9 mouse cellular contexts compared by ENCODE assay signal in genomic region chr11:90031076-90031475, GRCm38 (mm10). TPM values are rescaled to one million over a fixed set of nuclear protein-coding genes. Genes with fewer than 3 reads are reported as not detected.
A peak's percentile ranks its signal among the peaks of the same experiment; 100 is the strongest.
DNase-seq lines count a peak whose midpoint lies in the region; ATAC-seq lines count a peak whose summit lies in the region.
"Had no signal": no experiment of that assay in that cellular context is flagged by ENCODE, and none has a peak within 500 bp of the region (broad histone marks: within the 10 kb centered on the region; RNA-seq: fewer than 3 reads in every experiment).

No protein-coding gene starts in this region.

- 34% methylated on average over 7 of the region's 7 CpGs for WGBS in heart, embryonic 11.5 days (ENCODE audit: insufficient replicate concordance)
- WGBS in hindbrain, embryonic 14.5 days: 43% methylated on average over 7 of the region's 7 CpGs
- 26% methylated on average over 7 of the region's 7 CpGs for WGBS in midbrain, embryonic 13.5 days

- no peak for ATAC-seq in heart, embryonic 11.5 days (replicated peaks; ENCODE audit: insufficient number of reproducible peaks, low FRiP score, low TSS enrichment)
- no peak for ATAC-seq in hindbrain, embryonic 14.5 days (ENCODE audit: low FRiP score)
- no peak for ATAC-seq in midbrain, embryonic 13.5 days

- no peaks in the 10 kb centered on the region for H3K36me3 ChIP-seq in heart, embryonic 11.5 days (ENCODE audit: control insufficient read depth, insufficient read depth, low read length)
- H3K36me3 ChIP-seq in hindbrain, embryonic 14.5 days (replicated peaks; ENCODE audit: control insufficient read depth, insufficient read depth): no peaks in the 10 kb centered on the region
- H3K36me3 ChIP-seq in midbrain, embryonic 13.5 days: no peaks in the 10 kb centered on the region

- peaks cover 15% of the 10 kb centered on the region for H3K27me3 ChIP-seq in heart, embryonic 11.5 days (ENCODE audit: control insufficient read depth, insufficient read depth, low read length)
- peaks cover 15% of the 10 kb centered on the region for H3K27me3 ChIP-seq in hindbrain, embryonic 14.5 days (ENCODE audit: control insufficient read depth, insufficient read depth, low read length)
- peaks cover 28% of the 10 kb centered on the region for H3K27me3 ChIP-seq in midbrain, embryonic 13.5 days

- DNase-seq in heart, adult 8-10 months (ENCODE audit: low spot score): no peak
- no peak for DNase-seq in hindbrain, embryonic 14.5 days (ENCODE audit: low spot score)
- no peak for DNase-seq in cerebellum, postnatal 4 days (ENCODE audit: low spot score in 2 of 2)
- no peak for DNase-seq in testis, postnatal 14 days (ENCODE audit: low spot score)
- DNase-seq in layer of hippocampus, adult 9-11 months: no peak

- H3K9me3 ChIP-seq in heart, embryonic 11.5 days (replicated peaks; ENCODE audit: control insufficient read depth, low read length): no peaks in the 10 kb centered on the region
- no peaks in the 10 kb centered on the region for H3K9me3 ChIP-seq in hindbrain, embryonic 14.5 days (ENCODE audit: control insufficient read depth, low read length)
- H3K9me3 ChIP-seq in midbrain, embryonic 13.5 days: no peaks in the 10 kb centered on the region

- peak overlapping the region; percentile 63 for H3K9ac ChIP-seq in heart, embryonic 11.5 days (ENCODE audit: low read depth, low read length)
- H3K9ac ChIP-seq in hindbrain, embryonic 14.5 days: peak overlapping the region; percentile 45
- peak overlapping the region; percentile 32; the same call in 1 of the 2 replicates for H3K9ac ChIP-seq in midbrain, embryonic 13.5 days (replicated peaks)

- H3K27ac ChIP-seq in heart, embryonic 11.5 days (ENCODE audit: low read depth, low read length): no peak overlapping the region
- H3K27ac ChIP-seq in brown adipose tissue, adult 24 weeks (replicated peaks; ENCODE audit: low read depth, low read length): no peak overlapping the region
- H3K27ac ChIP-seq in hindbrain, embryonic 14.5 days: no peak overlapping the region
- H3K27ac ChIP-seq in midbrain, embryonic 13.5 days: no peak overlapping the region

- H3K4me3 ChIP-seq in heart, embryonic 11.5 days (ENCODE audit: low read depth, low read length): peak overlapping the region; percentile 46
- H3K4me3 ChIP-seq in brown adipose tissue, adult 24 weeks (ENCODE audit: insufficient read depth, low read depth, low read length): peak overlapping the region; percentile 47
- peak overlapping the region; percentile 29 for H3K4me3 ChIP-seq in hindbrain, embryonic 14.5 days (replicated peaks; ENCODE audit: low read length)
- H3K4me3 ChIP-seq in midbrain, embryonic 13.5 days (replicated peaks): peak overlapping the region; percentile 32

- peak overlapping the region; percentile 64 for H3K4me2 ChIP-seq in heart, embryonic 11.5 days
- H3K4me2 ChIP-seq in hindbrain, embryonic 14.5 days (replicated peaks): peak overlapping the region; percentile 52
- H3K4me2 ChIP-seq in midbrain, embryonic 13.5 days (replicated peaks): peak overlapping the region; percentile 54

- 0 out of 2 replicates have a peak, but pooled peaks cover 12% of the 10 kb centered on the region for H3K4me1 ChIP-seq in heart, embryonic 11.5 days (ENCODE audit: control insufficient read depth, insufficient read depth, low read length)
- peaks cover 5% of the 10 kb centered on the region; the same call in 1 of the 2 replicates for H3K4me1 ChIP-seq in brown adipose tissue, adult 24 weeks (ENCODE audit: control insufficient read depth, insufficient read depth, insufficient read length, low read length)
- H3K4me1 ChIP-seq in hindbrain, embryonic 14.5 days (replicated peaks; ENCODE audit: control insufficient read depth, insufficient read depth, low read length): peaks cover 12% of the 10 kb centered on the region
- peaks cover 29% of the 10 kb centered on the region for H3K4me1 ChIP-seq in midbrain, embryonic 13.5 days (replicated peaks)

RNA-seq across cellular contexts. Expression of gene Tmem100, which starts 0.9 kb away (rescaled TPM):
- 15.6 and 17.2 TPM in 2 replicates for polyA plus RNA-seq in heart, embryonic 11.5 days (2014; fragmentation: Nextera tagmentation; extraction: Ambion mirVana)
- total RNA-seq in heart, adult 8-10 months (2022): 10 to 100 TPM in 3 of 4 experiments, 1 to 10 TPM in 1; 8.6 to 12.2 (median 11.6) TPM
- 4.9 and 9.5 TPM in 2 replicates for polyA plus RNA-seq in brown adipose tissue, adult 24 weeks (2012; ENCODE audit: insufficient read depth, insufficient read length, missing spikeins)
- 13.4 and 15.0 TPM in 2 replicates for polyA plus RNA-seq in hindbrain, embryonic 14.5 days (2014; fragmentation: Nextera tagmentation; extraction: Ambion mirVana)
- polyA plus RNA-seq in midbrain, embryonic 13.5 days (2015; fragmentation: Nextera tagmentation; extraction: Ambion mirVana): 5.6 and 6.9 TPM in 2 replicates
- polyA plus RNA-seq: C2C12 had no signal

RNA-seq across cellular contexts. Expression of gene Pctp, which starts 28.4 kb away (rescaled TPM):
- polyA plus RNA-seq in heart, embryonic 11.5 days (2014; fragmentation: Nextera tagmentation; extraction: Ambion mirVana): 13.6 and 22.7 TPM in 2 replicates
- total RNA-seq in heart, adult 8-10 months (2022): 1 to 10 TPM; 3.5 to 5.1 (median 4.6) TPM
- 6.2 and 11.4 TPM in 2 replicates for polyA plus RNA-seq in brown adipose tissue, adult 24 weeks (2012; ENCODE audit: insufficient read depth, insufficient read length, missing spikeins)
- 0.73 and 1.6 TPM in 2 replicates for polyA plus RNA-seq in hindbrain, embryonic 14.5 days (2014; fragmentation: Nextera tagmentation; extraction: Ambion mirVana)
- 2.5 and 2.6 TPM in 2 replicates for polyA plus RNA-seq in midbrain, embryonic 13.5 days (2015; fragmentation: Nextera tagmentation; extraction: Ambion mirVana)
